Mouse (Mus musculus): ENCODE measurements around the gene Tnfrsf1a.

- no peak for TF ChIP-seq CTCF (IDR thresholded peaks at IDR 0.05; ENCODE audit: low read depth, low read length)
- TF ChIP-seq POLR2A (IDR thresholded peaks at IDR 0.05; ENCODE audit: borderline replicate concordance, low read depth, low read length) = no peak
Observed at GRCm38 (mm10) chr6:125353221-125353620, 4.1 kb downstream of the Tnfrsf1a start.
